In the genomic region with DNA sequence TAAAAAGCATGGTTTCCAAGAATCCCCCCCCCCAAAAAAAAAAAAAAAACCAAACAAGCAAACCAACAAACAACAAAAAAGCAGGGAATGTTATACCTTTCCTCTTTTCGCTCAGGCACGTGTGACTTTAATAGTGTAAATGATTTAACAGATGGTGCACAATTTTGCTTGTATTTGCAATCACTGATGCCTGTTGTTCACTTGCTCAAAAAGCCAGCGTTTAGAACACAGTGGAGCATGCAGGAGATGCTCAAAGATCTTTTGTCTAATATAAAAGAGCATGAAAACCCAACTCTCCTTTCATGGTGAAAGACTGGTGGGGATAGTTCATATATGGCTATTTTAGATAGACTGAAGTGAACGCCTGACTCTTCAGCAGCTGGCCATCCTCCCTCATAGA, we compare ENCODE assay signal across 8 mouse cellular contexts. TPM values are rescaled to one million over a fixed set of nuclear protein-coding genes. Genes with fewer than 3 reads are reported as not detected.
DNase-seq lines count a peak whose midpoint lies in the region; ATAC-seq and TF ChIP-seq lines count a peak whose summit lies in the region.

No protein-coding gene starts in this region.

- ATAC-seq in kidney, postnatal 0 days (replicated peaks; ENCODE audit: low FRiP score, low read depth): no peak
- ATAC-seq in forebrain, postnatal 0 days: no peak
- no peak for ATAC-seq in midbrain, embryonic 12.5 days (ENCODE audit: low FRiP score, low read depth)

- H3K4me3 ChIP-seq in kidney, postnatal 0 days (replicated peaks; ENCODE audit: low read depth, low read length): no peak overlapping the region
- H3K4me3 ChIP-seq in cortical plate, adult 2 months (ENCODE audit: insufficient read depth, low read length): peak overlapping the region; percentile 98
- H3K4me3 ChIP-seq in forebrain, postnatal 0 days (ENCODE audit: low read depth, low read length): peak overlapping the region; percentile 68
- H3K4me3 ChIP-seq in midbrain, embryonic 12.5 days: no peak overlapping the region

- 41% methylated on average over 4 of the region's 4 CpGs for WGBS in kidney, postnatal 0 days
- WGBS in forebrain, postnatal 0 days: 24% methylated on average over 4 of the region's 4 CpGs
- WGBS in midbrain, embryonic 12.5 days: 36% methylated on average over 4 of the region's 4 CpGs

- no peaks in the 10 kb centered on the region for H3K36me3 ChIP-seq in kidney, postnatal 0 days (ENCODE audit: insufficient read depth, low read length)
- H3K36me3 ChIP-seq in forebrain, postnatal 0 days (ENCODE audit: insufficient read depth): no peaks in the 10 kb centered on the region
- no peaks in the 10 kb centered on the region for H3K36me3 ChIP-seq in midbrain, embryonic 12.5 days

- no peak for TF ChIP-seq CTCF in kidney, postnatal 0 days (IDR thresholded peaks at IDR 0.05; ENCODE audit: low read depth)
- no peak for TF ChIP-seq CTCF in cortical plate, adult 2 months (IDR thresholded peaks at IDR 0.05; ENCODE audit: extremely low read depth, insufficient read depth, low read length)
- TF ChIP-seq CTCF in forebrain, postnatal 0 days (IDR thresholded peaks at IDR 0.05; ENCODE audit: low read depth): no peak

- TF ChIP-seq POLR2A in cortical plate, adult 2 months (IDR thresholded peaks at IDR 0.05; ENCODE audit: extremely low read depth, insufficient read depth, low read length): no peak

- no peak overlapping the region for H3K9ac ChIP-seq in kidney, postnatal 0 days (ENCODE audit: low read depth, low read length)
- peak overlapping the region; percentile 98 for H3K9ac ChIP-seq in forebrain, postnatal 0 days
- H3K9ac ChIP-seq in midbrain, embryonic 12.5 days (replicated peaks): no peak overlapping the region

- H3K4me2 ChIP-seq in kidney, postnatal 0 days (ENCODE audit: low read length): peak overlapping the region; percentile 95
- peak overlapping the region; percentile 76 for H3K4me2 ChIP-seq in forebrain, postnatal 0 days (ENCODE audit: low read depth)
- H3K4me2 ChIP-seq in midbrain, embryonic 12.5 days (replicated peaks): peak overlapping the region; percentile 70

- no peak for DNase-seq in kidney, postnatal 0 days (ENCODE audit: low spot score)
- DNase-seq in kidney, postnatal 25 days: no peak
- DNase-seq in forebrain, postnatal 0 days: no peak
- no peak for DNase-seq in thymus, postnatal 36 days
- DNase-seq in gastrocnemius, adult 8-10 months (ENCODE audit: low spot score in 2 of 2): no peak
- DNase-seq in embryo, embryonic 10.5 days (ENCODE audit: low spot score): no peak

- H3K27ac ChIP-seq in kidney, postnatal 0 days: no peak overlapping the region
- H3K27ac ChIP-seq in cortical plate, adult 2 months (ENCODE audit: insufficient read depth, low read length): no peak overlapping the region
- peak overlapping the region; percentile 95 for H3K27ac ChIP-seq in forebrain, postnatal 0 days (ENCODE audit: low read depth, low read length)
- H3K27ac ChIP-seq in midbrain, embryonic 12.5 days (replicated peaks): 0 out of 2 replicates have a peak overlapping the region, but pooled peaks have one; percentile 99

- no peaks in the 10 kb centered on the region for H3K9me3 ChIP-seq in kidney, postnatal 0 days (replicated peaks; ENCODE audit: low read length)
- no peaks in the 10 kb centered on the region for H3K9me3 ChIP-seq in forebrain, postnatal 0 days (ENCODE audit: low read length)
- H3K9me3 ChIP-seq in midbrain, embryonic 12.5 days: no peaks in the 10 kb centered on the region

- no peaks in the 10 kb centered on the region for H3K27me3 ChIP-seq in kidney, postnatal 0 days (ENCODE audit: insufficient read depth, low read length)
- H3K27me3 ChIP-seq in forebrain, postnatal 0 days (ENCODE audit: insufficient read depth, low read length): no peaks in the 10 kb centered on the region
- H3K27me3 ChIP-seq in midbrain, embryonic 12.5 days: no peaks in the 10 kb centered on the region

- H3K4me1 ChIP-seq in kidney, postnatal 0 days (replicated peaks; ENCODE audit: insufficient read depth, low read length): no peaks in the 10 kb centered on the region
- H3K4me1 ChIP-seq in cortical plate, adult 2 months (ENCODE audit: control insufficient read depth, insufficient read depth, low read length): peaks cover 2% of the 10 kb centered on the region; the same call in 1 of the 2 replicates
- H3K4me1 ChIP-seq in forebrain, postnatal 0 days (ENCODE audit: insufficient read depth): peaks cover 24% of the 10 kb centered on the region; the same call in 1 of the 2 replicates
- peaks cover 42% of the 10 kb centered on the region for H3K4me1 ChIP-seq in midbrain, embryonic 12.5 days

RNA-seq across cellular contexts. Expression of a gene that starts 0.7 kb away (rescaled TPM):
- polyA plus RNA-seq in kidney, postnatal 0 days (2015; fragmentation: Nextera tagmentation; extraction: Ambion mirVana): 2.9 and 3.4 TPM in 2 replicates
- 58.4 and 72.4 TPM in 2 replicates for polyA plus RNA-seq in cortical plate, adult 2 months (2012; rRNA removed)
- 100 and 104 TPM in 2 replicates for total RNA-seq in forebrain, postnatal 0 days (2014; rRNA removed)
- polyA plus RNA-seq in forebrain, postnatal 0 days (2015; fragmentation: Nextera tagmentation; extraction: Ambion mirVana): 42.6 and 44.2 TPM in 2 replicates
- polyA plus RNA-seq in midbrain, embryonic 12.5 days (2016; fragmentation: Nextera tagmentation; extraction: Ambion mirVana): 22.9 and 28.2 TPM in 2 replicates
- not detected for total RNA-seq in gastrocnemius, adult 8-10 months (2022)

Comparison
In these comparisons a context has a peak if more than half of its experiments do, and no peak if none do; other contexts are left out.
1. H3K27ac ChIP-seq: peak in forebrain, postnatal 0 days (single experiment) and midbrain, embryonic 12.5 days (single experiment); none in kidney, postnatal 0 days (single experiment) and cortical plate, adult 2 months (single experiment).
2. H3K4me3 ChIP-seq: peak in cortical plate, adult 2 months (single experiment) and forebrain, postnatal 0 days (single experiment); none in kidney, postnatal 0 days (single experiment) and midbrain, embryonic 12.5 days (single experiment).
3. Peak in every context shown above with its lines, with median percentiles within 50 percentile points of each other: H3K4me2 ChIP-seq.